Mouse (Mus musculus) thymus, postnatal 10 days (tissue): ENCODE results near the gene Nebl.
A peak's percentile ranks its signal among the peaks of the same experiment; 100 is the strongest.

ENCODE experiments used
- DNase-seq, 2 experiments: peaks; one replicate each; pipeline ENCODE4 v3.0.0; 2021; ENCODE audit warnings: low spot score in 2 of 2

The Nebl gene

GRCm38 (mm10) chr2:17623931-17624330, 107.3 kb downstream of the Nebl start:
- DNase-seq, result no peak

- DNase-seq, result no peak
Observed at GRCm38 (mm10) chr2:17610259-17610658, 121.0 kb downstream of the Nebl start.

GRCm38 (mm10) chr2:17603573-17603972, 127.7 kb downstream of the Nebl start:
- DNase-seq, result no peak

- DNase-seq, result no peak
Observed at GRCm38 (mm10) chr2:17600652-17601051, 130.6 kb downstream of the Nebl start.

- DNase-seq, result no peak
Observed at GRCm38 (mm10) chr2:17599860-17600259, 131.4 kb downstream of the Nebl start.

GRCm38 (mm10) chr2:17597932-17598331, 133.3 kb downstream of the Nebl start:
- peak in 1 of 2 experiments; percentile 4 for DNase-seq

GRCm38 (mm10) chr2:17589669-17590068, 141.6 kb downstream of the Nebl start:
- DNase-seq, result no peak

- no peak for DNase-seq
Observed at GRCm38 (mm10) chr2:17585329-17585992, 145.8 kb downstream of the Nebl start.

- DNase-seq, result no peak
Observed at GRCm38 (mm10) chr2:17575648-17576047, 155.6 kb downstream of the Nebl start.

GRCm38 (mm10) chr2:17571716-17572115, 159.5 kb downstream of the Nebl start:
- no peak for DNase-seq

- DNase-seq, result no peak
Observed at GRCm38 (mm10) chr2:17558889-17559742, 172.1 kb downstream of the Nebl start.

GRCm38 (mm10) chr2:17549895-17550558, 181.2 kb downstream of the Nebl start:
- no peak for DNase-seq

- no peak for DNase-seq
Observed at GRCm38 (mm10) chr2:17546354-17546948, 184.8 kb downstream of the Nebl start.

GRCm38 (mm10) chr2:17539737-17540136, 191.5 kb downstream of the Nebl start:
- no peak for DNase-seq

- no peak for DNase-seq
Observed at GRCm38 (mm10) chr2:17538493-17538892, 192.8 kb downstream of the Nebl start.

- no peak for DNase-seq
Observed at GRCm38 (mm10) chr2:17531355-17532105, 199.7 kb downstream of the Nebl start.

- DNase-seq, result no peak
Observed at GRCm38 (mm10) chr2:17525739-17526526, 205.3 kb downstream of the Nebl start.

GRCm38 (mm10) chr2:17525211-17525610, 206.1 kb downstream of the Nebl start:
- no peak for DNase-seq

- no peak for DNase-seq
Observed at GRCm38 (mm10) chr2:17524205-17524978, 206.9 kb downstream of the Nebl start.

- DNase-seq, result no peak
Observed at GRCm38 (mm10) chr2:17523791-17524190, 207.5 kb downstream of the Nebl start.
